Mouse (Mus musculus) bone marrow, adult 2 months (tissue): ENCODE results near the gene Meis2.

Experiments
- CTCF ChIP-seq: fragments of 200-500 bp; IDR thresholded peaks from 2 replicates; pipeline ENCODE4 v1.5.1; 2011; ENCODE audit warnings: low read length, control low read depth; ENCODE audit not compliant: control insufficient read depth, insufficient read depth
- POLR2A ChIP-seq: fragments of 200-500 bp; IDR thresholded peaks from 2 replicates; pipeline ENCODE4 v1.6.1; 2011; ENCODE audit warnings: low read depth, mild to moderate bottlenecking, control low read depth, low read length, borderline replicate concordance; ENCODE audit not compliant: control insufficient read depth

- TF ChIP-seq CTCF, result no peak
- TF ChIP-seq POLR2A, result no peak
Measured at GRCm38 (mm10) chr2:115854828-115855311, 210.8 kb downstream of the Meis2 start.
